Mouse (Mus musculus) liver, embryonic 14.5 days (tissue): ENCODE results near the gene Irs2. TPM values are rescaled to one million over a fixed set of nuclear protein-coding genes. Genes with fewer than 3 reads are reported as not detected.

ENCODE experiments used
- ATAC-seq: fragments of 200-750 bp; cut with Nextera tagmentation; 2 replicates; pipeline ENCODE4 v1.8.0; 2017; ENCODE audit warnings: moderate number of reproducible peaks, mild to moderate bottlenecking, moderate library complexity; ENCODE audit not compliant: insufficient read depth
- DNase-seq, 3 experiments: peaks; one replicate each; pipeline ENCODE4 v3.0.0-alpha.2; 2012 to 2013; ENCODE audit warnings: low read depth in 3 of 3, low spot score in 3 of 3
- H3K27ac ChIP-seq: fragments of 300-500 bp; sonication (generic); 2 replicates; pipeline ENCODE4 v1.5.1; 2014; ENCODE audit warnings: moderate library complexity, mild to moderate bottlenecking, control low read depth, inconsistent platforms
- H3K27me3 ChIP-seq: fragments of 300-500 bp; sonication (generic); 2 replicates; pipeline ENCODE4 v1.6.1; 2014; ENCODE audit warnings: mild to moderate bottlenecking, low read length, moderate library complexity; ENCODE audit not compliant: control insufficient read depth, insufficient read depth
- H3K36me3 ChIP-seq: fragments of 300-500 bp; sonication (generic); replicated peaks from 2 replicates; pipeline ENCODE4 v1.6.1; 2014; ENCODE audit warnings: low read depth; ENCODE audit not compliant: control insufficient read depth, insufficient read depth
- H3K4me1 ChIP-seq, 2 experiments: fragments of 200-500 bp in 1 of 2; fragments of 300-500 bp in 1 of 2; sonication (generic) in 1 of 2; replicated peaks; 2 replicates each; pipeline ENCODE4 v1.6.1; 2012 to 2014; ENCODE audit warnings: antibody characterized with exemption in 1 of 2, inconsistent platforms in 1 of 2, low read length in 1 of 2; ENCODE audit not compliant: control insufficient read depth in 2 of 2, insufficient read depth in 2 of 2
- H3K4me2 ChIP-seq: fragments of 300-500 bp; sonication (generic); 2 replicates; pipeline ENCODE4 v1.6.1; 2014; ENCODE audit warnings: low read depth, mild to moderate bottlenecking, control low read depth, moderate library complexity
- H3K4me3 ChIP-seq, 2 experiments: fragments of 200-500 bp in 1 of 2; fragments of 300-500 bp in 1 of 2; sonication (generic) in 1 of 2; 2 replicates each; pipeline ENCODE4 v1.5.1; 2012 to 2014; ENCODE audit warnings: low read depth in 2 of 2, low read length in 2 of 2, mild to moderate bottlenecking in 2 of 2, control low read depth in 1 of 2, inconsistent platforms in 1 of 2, moderate library complexity in 1 of 2; ENCODE audit not compliant: insufficient read depth in 1 of 2
- H3K9ac ChIP-seq: fragments of 300-500 bp; sonication (generic); replicated peaks from 2 replicates; pipeline ENCODE4 v1.6.1; 2014; ENCODE audit warnings: mild to moderate bottlenecking, control low read depth, moderate library complexity
- H3K9me3 ChIP-seq: fragments of 300-500 bp; sonication (generic); 2 replicates; pipeline ENCODE4 v1.6.1; 2016; ENCODE audit warnings: low read length, mixed read lengths; ENCODE audit not compliant: control insufficient read depth
- CTCF ChIP-seq: IDR thresholded peaks from 2 replicates; pipeline ENCODE4 v1.5.1; 2016; ENCODE audit warnings: antibody characterized with exemption, low read depth, control low read depth
- EP300 ChIP-seq: IDR thresholded peaks from 2 replicates; pipeline ENCODE4 v1.6.1; 2016; ENCODE audit warnings: antibody characterized with exemption, low read depth
- WGBS: fragments of 180-500 bp; shearing (Covaris S2); extraction: QIAGEN DNeasy Blood & Tissue Kit; methylation state at CpG from one replicate; pipeline ENCODE4 v1.1.7; 2014; ENCODE audit not compliant: insufficient replicate concordance; 5-methylcytosine and 5-hydroxymethylcytosine counted together
- polyA plus RNA-seq, 2 experiments: library from polyadenylated mRNA; depleted of rRNA in 1 of 2; stranded (reverse) in 1 of 2; unstranded in 1 of 2; fragments of >200 nt; fragmentation: Nextera tagmentation in 1 of 2; extraction: Ambion mirVana in 1 of 2; gene quantifications; 2 replicates each; pipeline versions ENCODE4 v1.2.1 to v1.2.3; 2012 to 2014

Irs2 gene
- polyA plus RNA-seq, 2 experiments, result 2.9 to 4.7 TPM

GRCm38 (mm10) chr8:11010398-11010797, 2.1 kb upstream of the Irs2 start:
- H3K4me2 ChIP-seq, result peak overlapping the region; percentile 96
- H3K4me1 ChIP-seq, result peaks cover 15 to 21% of the 10 kb centered on the region in 2 experiments
- H3K9me3 ChIP-seq, result no peaks in the 10 kb centered on the region
- H3K27ac ChIP-seq, result no peak overlapping the region
- peak overlapping the region in 1 of 2 experiments; percentile 86; a peak in 2 of 4 replicates for H3K4me3 ChIP-seq
- no peak for DNase-seq
- no peak for ATAC-seq
- TF ChIP-seq CTCF (no peak), EP300 (no peak)
- H3K36me3 ChIP-seq, result no peaks in the 10 kb centered on the region; the same call in none of the 2 replicates
- peak overlapping the region; percentile 89; the same call in 1 of the 2 replicates for H3K9ac ChIP-seq
- 32% methylated on average over 11 of the region's 11 CpGs for WGBS
- H3K27me3 ChIP-seq, result peaks cover 2% of the 10 kb centered on the region; the same call in 1 of the 2 replicates

DNA sequence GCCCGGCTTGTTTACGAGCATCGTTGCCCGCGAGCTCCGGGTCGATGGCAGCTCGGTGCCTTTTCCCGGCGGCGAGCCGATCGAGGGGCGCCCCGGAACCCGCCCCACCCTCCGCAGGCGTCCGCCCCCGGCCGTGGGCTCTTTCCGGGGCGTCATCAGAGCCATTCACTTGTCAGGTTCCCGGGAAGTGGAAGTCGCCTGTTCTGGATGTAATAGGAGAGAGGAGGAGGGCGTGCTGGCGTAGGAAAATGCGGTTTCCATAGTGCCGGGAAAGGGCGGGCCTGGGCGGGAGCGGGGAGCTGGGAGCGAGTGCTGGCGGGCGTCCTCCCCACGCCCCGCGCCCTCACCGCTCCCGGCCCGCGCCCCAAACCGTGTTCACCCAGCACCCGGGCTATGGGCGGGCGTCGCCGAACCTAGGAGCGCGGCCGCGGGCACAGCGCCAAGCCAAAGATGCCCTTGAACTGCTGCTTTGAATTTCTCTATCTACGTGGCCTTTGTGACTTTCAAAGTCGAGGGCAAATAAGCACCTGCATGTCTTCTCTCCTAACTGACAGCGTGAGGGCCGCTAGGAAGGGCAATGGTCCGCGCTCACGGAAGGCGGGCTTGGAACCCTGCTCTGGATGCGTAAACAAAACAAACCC, 1.3 kb upstream of the Irs2 start:
- Histone ChIP-seq H3K9me3 (no peaks in the 10 kb centered on the region), H3K4me2 (peak overlapping the region; percentile 96), H3K9ac (peak overlapping the region; percentile 89), H3K4me1 (peaks cover 15 to 21% of the 10 kb centered on the region in 2 experiments), H3K4me3 (peak overlapping the region; percentile 71 to 86), H3K36me3 (no peaks in the 10 kb centered on the region; the same call in none of the 2 replicates), H3K27me3 (peaks cover 2% of the 10 kb centered on the region; the same call in 1 of the 2 replicates), H3K27ac (peak overlapping the region; percentile 84)
- TF ChIP-seq CTCF (no peak), EP300 (no peak)
- ATAC-seq, result peak; percentile 54
- no peak for DNase-seq
- 1% methylated on average over 61 of the region's 62 CpGs for WGBS

- peak overlapping the region; percentile 96 for H3K4me2 ChIP-seq
- WGBS, result under 1% methylated on average over 66 of the region's 73 CpGs
- peak; percentile 92 to 94 (median 93) for DNase-seq
- H3K27me3 ChIP-seq, result peaks cover 2% of the 10 kb centered on the region; the same call in 1 of the 2 replicates
- peak; percentile 83 for ATAC-seq
- no peaks in the 10 kb centered on the region; the same call in none of the 2 replicates for H3K36me3 ChIP-seq
- H3K4me1 ChIP-seq, result peaks cover 15 to 25% of the 10 kb centered on the region in 2 experiments
- peak overlapping the region; percentile 86 to 88 for H3K4me3 ChIP-seq
- H3K27ac ChIP-seq, result peak overlapping the region; percentile 86
- TF ChIP-seq EP300 (no peak), CTCF (0 out of 2 replicates have a peak, but pooled peaks have one; percentile 8)
- no peaks in the 10 kb centered on the region for H3K9me3 ChIP-seq
- peak overlapping the region; percentile 93 for H3K9ac ChIP-seq
Observed at GRCm38 (mm10) chr8:11008842-11009420, 673 bp upstream of the Irs2 start.

- under 1% methylated on average over 88 of the region's 88 CpGs for WGBS
- H3K4me2 ChIP-seq, result peak overlapping the region; percentile 96
- H3K27ac ChIP-seq, result peak overlapping the region; percentile 86
- TF ChIP-seq EP300 (no peak), CTCF (no peak)
- H3K36me3 ChIP-seq, result peaks cover 2% of the 10 kb centered on the region
- ATAC-seq (peak; percentile 5; the same call in 1 of the 2 replicates), DNase-seq (no peak)
- H3K9me3 ChIP-seq, result no peaks in the 10 kb centered on the region
- peak overlapping the region; percentile 93 for H3K9ac ChIP-seq
- H3K4me3 ChIP-seq, result peak overlapping the region; percentile 86 to 88
- H3K4me1 ChIP-seq, result peaks cover 15 to 27% of the 10 kb centered on the region in 2 experiments
- H3K27me3 ChIP-seq, result peaks cover 2% of the 10 kb centered on the region; the same call in 1 of the 2 replicates
Observed at GRCm38 (mm10) chr8:11007581-11008378, 478 bp downstream of the Irs2 start.
